Mouse (Mus musculus) midbrain, embryonic 15.5 days (tissue): ENCODE results near the gene Lix1. TPM values are rescaled to one million over a fixed set of nuclear protein-coding genes. Genes with fewer than 3 reads are reported as not detected.

Experiments
- ATAC-seq: fragments of 200-750 bp; cut with Nextera tagmentation; replicated peaks from 2 replicates; pipeline ENCODE4 v1.8.0; 2017; ENCODE audit warnings: moderate TSS enrichment
- H3K27ac ChIP-seq: fragments of 300-500 bp; sonication (generic); 2 replicates; pipeline ENCODE4 v1.5.1; 2015; ENCODE audit warnings: mild to moderate bottlenecking, inconsistent platforms
- H3K27me3 ChIP-seq: fragments of 300-500 bp; sonication (generic); replicated peaks from 2 replicates; pipeline ENCODE4 v1.6.1; 2015; ENCODE audit warnings: inconsistent platforms
- H3K36me3 ChIP-seq: fragments of 300-500 bp; sonication (generic); replicated peaks from 2 replicates; pipeline ENCODE4 v1.6.1; 2015; ENCODE audit warnings: inconsistent platforms
- H3K4me1 ChIP-seq: fragments of 300-500 bp; sonication (generic); 2 replicates; pipeline ENCODE4 v1.6.1; 2015; ENCODE audit warnings: inconsistent platforms
- H3K4me2 ChIP-seq: fragments of 300-500 bp; sonication (generic); 2 replicates; pipeline ENCODE4 v1.6.1; 2015; ENCODE audit warnings: inconsistent platforms, mild to moderate bottlenecking, moderate library complexity
- H3K4me3 ChIP-seq: fragments of 300-500 bp; sonication (generic); 2 replicates; pipeline ENCODE4 v1.5.1; 2015; ENCODE audit warnings: mild to moderate bottlenecking, inconsistent platforms
- H3K9ac ChIP-seq: fragments of 300-500 bp; sonication (generic); 2 replicates; pipeline ENCODE4 v1.6.1; 2015; ENCODE audit warnings: mild to moderate bottlenecking, inconsistent platforms
- H3K9me3 ChIP-seq: fragments of 300-500 bp; sonication (generic); 2 replicates; pipeline ENCODE4 v1.6.1; 2016; ENCODE audit warnings: inconsistent platforms
- WGBS: fragments of 180-500 bp; shearing (Covaris S2); methylation state at CpG from one replicate; pipeline ENCODE4 v1.1.7; 2015; ENCODE audit warnings: mixed read lengths; 5-methylcytosine and 5-hydroxymethylcytosine counted together
- polyA plus RNA-seq: library from polyadenylated mRNA; unstranded; fragments of >200 nt; fragmentation: Nextera tagmentation; extraction: Ambion mirVana; gene quantifications from 2 replicates; pipeline ENCODE4 v1.2.1, GENCODE M21; 2015

The Lix1 gene
- polyA plus RNA-seq, 1 experiment from 2014 or later = 10.0 TPM

DNA sequence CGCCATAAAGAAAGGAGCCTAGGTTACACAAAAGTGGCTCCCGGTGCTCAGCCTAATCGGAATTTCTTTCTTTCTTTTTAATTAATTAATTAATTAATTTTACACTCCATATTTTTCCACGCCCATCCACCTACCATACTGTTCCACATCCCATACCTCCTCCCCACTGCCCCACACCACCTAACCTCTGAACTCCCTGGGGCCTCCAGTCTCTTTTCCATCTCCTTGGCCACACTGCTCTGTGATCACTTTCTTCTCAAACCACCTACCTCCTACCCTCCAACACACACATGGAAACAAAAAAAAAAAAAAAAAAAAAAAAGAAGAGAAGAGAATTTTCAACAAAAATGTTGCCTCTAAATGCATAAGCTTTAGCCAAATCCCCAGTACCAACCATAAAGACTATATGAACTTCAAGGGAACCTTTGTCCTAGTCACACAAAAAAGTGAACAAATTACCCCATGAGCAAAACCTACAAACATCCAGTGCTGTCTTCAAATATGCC, 22.9 kb downstream of the Lix1 start:
- 12% methylated on average over 4 of the region's 4 CpGs for WGBS
- H3K36me3 ChIP-seq = no peaks in the 10 kb centered on the region
- H3K4me1 ChIP-seq = peaks cover 5% of the 10 kb centered on the region; the same call in 1 of the 2 replicates

DNA sequence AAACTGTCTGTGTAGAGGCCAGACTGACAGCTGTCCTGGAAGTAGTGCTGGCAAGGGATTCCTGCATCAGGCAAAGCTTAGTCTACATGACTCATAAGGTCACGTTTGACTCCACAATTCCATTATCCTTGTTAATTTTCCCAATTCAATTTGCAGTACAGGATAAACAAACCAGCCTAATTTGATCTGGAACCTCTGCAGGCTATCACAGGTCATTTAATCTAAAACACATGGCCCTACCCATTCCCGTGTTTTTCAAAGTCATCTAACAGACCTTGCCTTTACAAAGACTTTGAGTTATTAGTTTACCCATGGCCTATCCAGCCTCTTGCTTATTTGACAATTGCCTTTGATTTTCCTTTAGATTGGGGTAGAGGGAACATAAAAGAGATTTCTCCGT, 23.4 kb downstream of the Lix1 start:
- WGBS = 47% methylated on average over 3 of the region's 3 CpGs
- H3K4me2 ChIP-seq = no peak overlapping the region

More for the DNA sequence above, 22.9 kb downstream of the Lix1 start:
- Histone ChIP-seq H3K4me3 (no peak overlapping the region), H3K27me3 (no peaks in the 10 kb centered on the region), H3K27ac (no peak overlapping the region), H3K9me3 (no peaks in the 10 kb centered on the region), H3K4me2 (no peak overlapping the region), H3K9ac (no peak overlapping the region)
- 0 out of 2 replicates have a peak, but pooled peaks have one; percentile 56 for ATAC-seq

DNA sequence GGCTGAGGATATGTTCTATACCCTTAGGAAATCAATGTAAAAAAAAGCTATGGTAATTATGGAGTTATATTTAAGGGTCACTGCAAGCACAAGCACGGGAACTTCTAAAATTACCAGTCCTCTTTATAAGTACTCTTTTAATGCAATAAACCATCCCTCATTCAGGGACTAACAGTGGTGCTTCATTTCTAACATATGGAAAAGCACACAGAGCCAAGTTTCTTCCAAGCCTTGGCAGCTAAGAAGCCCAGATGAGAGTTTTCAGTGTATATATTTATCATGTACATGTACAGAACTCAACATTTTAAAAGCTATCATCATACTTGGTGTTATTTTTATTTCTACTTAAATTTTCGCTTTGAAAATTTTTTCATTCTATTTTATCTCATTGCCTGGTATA, 26.4 kb downstream of the Lix1 start:
- Histone ChIP-seq H3K4me1 (peaks cover 5% of the 10 kb centered on the region; the same call in 1 of the 2 replicates), H3K4me3 (no peak overlapping the region), H3K27ac (no peak overlapping the region), H3K36me3 (no peaks in the 10 kb centered on the region), H3K27me3 (no peaks in the 10 kb centered on the region), H3K4me2 (no peak overlapping the region), H3K9ac (no peak overlapping the region), H3K9me3 (no peaks in the 10 kb centered on the region)
- 90% methylated on average over 2 of the region's 2 CpGs for WGBS
- no peak for ATAC-seq

More for the DNA sequence above, 23.4 kb downstream of the Lix1 start:
- Histone ChIP-seq H3K4me3 (no peak overlapping the region), H3K27me3 (no peaks in the 10 kb centered on the region), H3K27ac (no peak overlapping the region), H3K9me3 (no peaks in the 10 kb centered on the region), H3K36me3 (no peaks in the 10 kb centered on the region), H3K4me1 (peaks cover 5% of the 10 kb centered on the region; the same call in 1 of the 2 replicates), H3K9ac (no peak overlapping the region)
- no peak for ATAC-seq

DNA sequence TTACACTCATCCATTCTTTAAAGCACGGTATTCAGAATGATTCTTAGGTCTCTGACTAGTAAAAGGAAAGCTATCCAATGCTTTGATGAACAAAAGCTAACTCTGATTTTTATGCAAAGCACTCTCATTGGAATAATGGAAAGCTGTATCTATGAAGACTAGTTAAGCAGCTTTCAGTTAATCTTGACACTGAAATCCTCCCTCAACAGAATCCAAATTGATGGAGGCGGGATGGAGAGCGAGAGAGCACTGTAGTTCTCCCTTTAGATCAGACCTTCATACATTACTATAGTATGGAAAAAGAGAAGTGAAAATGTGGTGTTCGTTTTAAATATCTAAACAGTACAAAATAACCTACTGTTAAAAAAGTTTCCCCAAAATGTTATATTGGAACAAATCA, 31.2 kb downstream of the Lix1 start:
- no peak overlapping the region for H3K27ac ChIP-seq
- no peak overlapping the region for H3K4me2 ChIP-seq
- no peaks in the 10 kb centered on the region for H3K36me3 ChIP-seq
- no peaks in the 10 kb centered on the region for H3K9me3 ChIP-seq
- no peak overlapping the region for H3K4me3 ChIP-seq
- H3K27me3 ChIP-seq = no peaks in the 10 kb centered on the region
- ATAC-seq = 0 out of 2 replicates have a peak, but pooled peaks have one; percentile 30
- 28% methylated on average over 4 of the region's 4 CpGs for WGBS
- no peak overlapping the region for H3K9ac ChIP-seq
- H3K4me1 ChIP-seq = no peaks in the 10 kb centered on the region

DNA sequence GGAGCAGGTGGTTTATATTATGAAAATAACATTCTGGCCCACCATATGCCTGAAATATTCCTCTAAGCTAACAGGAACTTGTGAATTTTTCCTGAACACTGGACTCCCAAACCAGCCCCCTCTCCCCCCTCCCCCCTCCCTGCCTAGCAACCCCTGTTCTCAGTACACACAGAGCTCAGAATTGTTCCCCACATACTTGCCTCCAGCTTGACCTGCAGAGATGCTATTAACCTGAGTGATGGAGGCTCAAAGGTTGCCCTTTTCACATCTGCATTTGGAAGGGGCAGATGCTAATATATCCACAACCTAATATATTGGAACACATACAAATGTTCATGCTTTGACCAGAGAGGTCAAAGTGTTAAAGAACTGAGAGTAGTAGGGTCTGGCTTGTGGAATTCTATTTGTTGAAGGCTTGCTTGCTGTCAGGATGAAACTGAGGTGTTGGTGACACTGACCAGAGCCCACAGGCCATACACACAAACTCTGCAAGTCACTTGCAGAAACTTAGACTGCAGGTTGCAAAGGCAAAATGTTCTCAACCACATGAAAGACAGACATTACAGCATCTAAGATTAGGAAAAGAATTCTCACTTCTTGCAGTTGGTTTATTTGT, 36.2 kb downstream of the Lix1 start:
- Histone ChIP-seq H3K9me3 (no peaks in the 10 kb centered on the region), H3K4me1 (0 out of 2 replicates have a peak, but pooled peaks cover 8% of the 10 kb centered on the region), H3K36me3 (no peaks in the 10 kb centered on the region), H3K9ac (no peak overlapping the region), H3K4me3 (no peak overlapping the region), H3K4me2 (no peak overlapping the region), H3K27me3 (no peaks in the 10 kb centered on the region), H3K27ac (no peak overlapping the region)
- no peak for ATAC-seq

DNA sequence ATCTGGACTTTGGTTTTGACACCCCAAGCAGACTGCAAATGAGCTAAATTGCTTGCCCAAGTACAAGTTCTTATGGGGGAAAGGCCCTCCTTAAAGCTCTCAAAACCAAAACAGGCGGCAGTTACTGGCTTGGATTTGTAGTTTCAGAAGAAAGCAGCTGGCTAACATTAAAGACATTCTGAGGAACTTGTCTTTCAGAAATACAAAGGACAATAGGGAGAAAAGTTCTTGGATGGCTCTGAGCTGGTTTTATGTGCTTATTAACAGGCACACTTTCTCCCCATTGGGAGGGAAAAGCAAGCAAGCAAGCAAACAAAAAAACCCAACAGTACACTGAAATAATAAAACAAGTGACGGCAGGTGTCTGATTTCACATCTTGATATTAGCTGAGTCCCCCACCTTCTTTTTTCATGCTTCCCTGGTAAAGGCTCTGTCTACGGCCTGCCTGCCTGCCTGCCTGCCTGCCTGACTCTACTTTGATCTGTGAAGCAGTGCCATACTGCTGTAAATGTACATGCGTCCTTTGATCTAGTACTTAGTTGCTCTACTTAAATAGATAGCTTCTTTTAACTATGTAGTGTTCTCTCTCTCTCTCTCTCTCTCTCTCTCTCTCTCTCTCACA, 39.5 kb downstream of the Lix1 start:
- ATAC-seq = 0 out of 2 replicates have a peak, but pooled peaks have one; percentile 56
- Histone ChIP-seq H3K27me3 (no peaks in the 10 kb centered on the region), H3K4me3 (no peak overlapping the region), H3K36me3 (no peaks in the 10 kb centered on the region), H3K4me2 (no peak overlapping the region), H3K9me3 (no peaks in the 10 kb centered on the region), H3K4me1 (0 out of 2 replicates have a peak, but pooled peaks cover 8% of the 10 kb centered on the region), H3K9ac (no peak overlapping the region), H3K27ac (no peak overlapping the region)
- WGBS = 20% methylated on average over 4 of the region's 4 CpGs

DNA sequence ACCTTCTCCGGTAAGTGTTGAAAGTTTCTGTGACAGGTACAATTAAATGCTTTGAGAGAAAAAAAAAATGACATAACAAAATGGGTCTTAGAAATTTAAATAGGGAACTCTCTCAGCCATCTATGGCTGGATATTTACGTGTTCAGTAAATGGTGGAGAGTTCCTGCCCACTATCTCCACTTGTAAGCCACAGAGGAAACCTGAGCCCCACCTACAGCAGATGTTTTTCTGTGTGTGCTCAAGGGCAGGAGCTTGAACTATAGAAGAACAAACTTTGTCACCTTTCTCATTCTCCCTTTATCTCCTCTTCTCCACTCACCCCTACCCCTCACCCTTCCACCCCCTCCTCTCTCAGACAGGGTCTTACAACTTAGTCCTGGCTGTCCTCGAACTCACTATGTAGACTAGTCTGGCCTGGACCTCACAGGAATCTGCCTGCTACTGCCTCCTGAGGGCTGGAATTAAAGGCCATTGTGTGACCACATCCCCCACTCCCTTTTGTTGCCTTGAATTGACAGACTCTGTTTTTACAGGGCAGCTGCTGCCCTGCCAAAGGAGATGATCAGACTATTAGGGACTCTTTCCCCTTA, 41.9 kb downstream of the Lix1 start:
- 93% methylated on average over 3 of the region's 3 CpGs for WGBS
- H3K27me3 ChIP-seq = no peaks in the 10 kb centered on the region
- no peak overlapping the region for H3K27ac ChIP-seq
- H3K4me2 ChIP-seq = no peak overlapping the region
- H3K36me3 ChIP-seq = no peaks in the 10 kb centered on the region
- peaks cover 15% of the 10 kb centered on the region for H3K4me1 ChIP-seq
- no peak overlapping the region for H3K9ac ChIP-seq
- no peak for ATAC-seq
- no peak overlapping the region for H3K4me3 ChIP-seq
- no peaks in the 10 kb centered on the region for H3K9me3 ChIP-seq

DNA sequence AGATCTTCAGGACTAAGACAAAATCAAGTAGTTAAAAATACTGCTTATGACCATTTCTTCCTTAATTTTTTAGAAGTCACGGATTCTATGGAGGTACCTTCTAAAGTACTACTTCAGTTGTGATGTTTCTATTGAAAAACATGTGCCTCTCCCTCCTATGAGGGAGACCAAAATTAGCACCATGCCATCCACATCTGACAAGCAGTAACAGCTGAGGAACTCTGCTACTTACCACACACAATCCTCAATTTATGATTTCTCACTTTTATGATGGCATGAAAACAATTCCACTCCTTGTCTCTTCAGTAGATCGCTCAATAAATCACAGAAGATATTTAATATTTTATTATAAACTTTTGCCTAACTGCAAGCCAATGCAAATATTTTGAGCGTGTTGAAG, 44.2 kb downstream of the Lix1 start:
- no peak overlapping the region for H3K4me3 ChIP-seq
- H3K4me1 ChIP-seq = peaks cover 14% of the 10 kb centered on the region
- no peaks in the 10 kb centered on the region for H3K36me3 ChIP-seq
- no peaks in the 10 kb centered on the region for H3K9me3 ChIP-seq
- ATAC-seq = no peak
- no peaks in the 10 kb centered on the region for H3K27me3 ChIP-seq
- no peak overlapping the region for H3K4me2 ChIP-seq
- no peak overlapping the region for H3K9ac ChIP-seq
- WGBS = 96% methylated on average over 3 of the region's 3 CpGs
- no peak overlapping the region for H3K27ac ChIP-seq

DNA sequence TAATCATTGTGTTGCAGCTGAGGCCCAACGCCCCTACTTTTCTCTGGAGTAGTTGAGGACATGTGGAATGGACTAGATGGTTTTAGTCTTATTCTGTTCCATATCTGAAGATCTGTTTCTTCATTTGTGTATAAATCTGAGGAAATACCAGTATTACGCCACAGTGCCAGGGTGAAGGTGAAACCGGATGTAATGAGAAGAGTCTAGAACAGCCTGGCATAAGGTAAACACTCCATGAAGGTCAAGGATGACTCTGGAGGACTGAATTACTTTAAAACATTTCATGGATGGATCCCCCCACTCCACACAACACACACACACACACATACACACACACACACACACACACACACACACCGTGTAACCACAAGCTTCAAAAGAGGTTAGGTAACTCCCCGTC, 45.3 kb downstream of the Lix1 start:
- H3K36me3 ChIP-seq = no peaks in the 10 kb centered on the region
- H3K27ac ChIP-seq = no peak overlapping the region
- peaks cover 10% of the 10 kb centered on the region for H3K4me1 ChIP-seq
- peak; percentile 35; the same call in 1 of the 2 replicates for ATAC-seq
- no peak overlapping the region for H3K9ac ChIP-seq
- WGBS = 78% methylated on average over 5 of the region's 5 CpGs
- H3K27me3 ChIP-seq = no peaks in the 10 kb centered on the region
- no peak overlapping the region for H3K4me2 ChIP-seq
- H3K4me3 ChIP-seq = no peak overlapping the region
- H3K9me3 ChIP-seq = no peaks in the 10 kb centered on the region

DNA sequence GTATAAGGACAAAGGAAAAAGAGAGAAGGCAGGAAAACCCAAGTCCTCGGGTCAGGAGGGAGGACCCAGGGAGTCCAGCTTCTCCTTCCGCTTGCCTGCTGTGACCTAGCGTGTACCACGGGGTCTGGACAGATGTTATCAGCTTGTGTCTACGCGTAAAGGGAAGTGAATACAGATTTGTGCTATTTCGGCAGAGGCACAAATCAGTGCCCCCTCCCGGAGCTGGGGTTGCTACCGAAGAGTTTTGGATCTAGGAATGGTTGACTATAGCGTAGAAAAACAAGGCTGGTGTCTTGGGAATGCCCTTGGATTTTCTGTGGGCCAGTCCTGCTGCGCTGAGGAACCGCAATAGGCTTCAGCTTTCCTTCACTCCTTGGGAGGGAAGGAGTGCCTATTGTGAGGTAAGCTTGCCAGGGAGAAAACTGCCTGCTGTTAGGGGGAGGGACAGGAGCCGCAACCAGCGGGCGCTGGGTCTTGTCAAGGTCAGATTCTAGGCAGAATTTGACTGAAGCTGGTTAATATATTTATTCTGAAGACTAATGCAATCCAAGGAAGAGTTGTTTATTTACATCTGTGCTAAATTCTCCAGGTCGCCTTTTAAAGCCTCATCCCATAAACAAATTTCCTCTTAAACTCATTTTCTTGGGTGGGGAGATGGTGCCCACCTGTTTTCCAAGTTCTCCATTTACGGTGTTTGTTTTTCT, 46.4 kb downstream of the Lix1 start:
- Histone ChIP-seq H3K9me3 (no peaks in the 10 kb centered on the region), H3K36me3 (no peaks in the 10 kb centered on the region), H3K27me3 (no peaks in the 10 kb centered on the region), H3K4me3 (peak overlapping the region; percentile 43), H3K4me1 (peaks cover 10% of the 10 kb centered on the region), H3K9ac (peak overlapping the region; percentile 44), H3K4me2 (peak overlapping the region; percentile 65), H3K27ac (peak overlapping the region; percentile 71)
- peak; percentile 92 for ATAC-seq
- 2% methylated on average over 17 of the region's 17 CpGs for WGBS

DNA sequence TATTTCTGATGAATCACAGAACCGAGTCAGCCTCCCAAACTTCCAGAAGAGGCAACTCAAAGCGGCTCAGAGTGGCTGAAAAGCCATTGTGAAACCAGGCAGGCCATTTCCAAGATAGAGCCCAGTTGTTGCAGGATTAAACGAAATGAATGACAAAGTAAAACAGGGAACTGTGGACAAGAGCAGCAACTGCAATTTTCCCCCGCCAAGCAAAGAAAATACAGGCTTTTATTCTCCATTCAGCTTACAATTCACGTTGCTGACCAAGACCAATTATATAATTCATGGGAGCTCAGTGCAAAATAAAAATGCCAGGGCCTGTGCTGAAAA, 46.9 kb downstream of the Lix1 start:
- Histone ChIP-seq H3K4me1 (peaks cover 10% of the 10 kb centered on the region), H3K4me2 (peak overlapping the region; percentile 65), H3K9me3 (no peaks in the 10 kb centered on the region), H3K4me3 (peak overlapping the region; percentile 43), H3K27me3 (no peaks in the 10 kb centered on the region), H3K9ac (peak overlapping the region; percentile 44), H3K27ac (peak overlapping the region; percentile 71), H3K36me3 (no peaks in the 10 kb centered on the region)
- 4% methylated on average over 5 of the region's 5 CpGs for WGBS
- peak; percentile 41; the same call in 1 of the 2 replicates for ATAC-seq

DNA sequence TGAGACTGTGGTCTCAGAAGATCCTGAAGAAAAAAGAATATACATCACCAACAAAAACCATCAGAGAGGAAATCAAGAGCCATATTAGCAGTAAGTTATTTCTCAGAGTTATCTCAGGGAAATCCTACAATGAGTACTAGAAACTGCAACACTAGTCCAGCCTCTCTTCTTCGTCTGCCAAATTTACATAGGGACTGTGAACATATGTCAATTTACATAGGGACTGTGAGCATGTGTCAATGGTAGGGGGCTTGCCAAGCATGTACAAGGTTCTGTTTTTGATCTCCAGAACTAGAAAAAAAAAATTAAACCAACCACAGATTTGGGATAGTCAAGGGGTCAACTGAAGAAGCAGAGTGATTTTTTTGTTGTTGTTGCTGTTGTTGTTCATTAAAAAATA, 48.6 kb downstream of the Lix1 start:
- Histone ChIP-seq H3K27ac (no peak overlapping the region), H3K9ac (no peak overlapping the region), H3K27me3 (no peaks in the 10 kb centered on the region), H3K4me1 (peaks cover 10% of the 10 kb centered on the region), H3K4me3 (no peak overlapping the region), H3K4me2 (no peak overlapping the region), H3K36me3 (no peaks in the 10 kb centered on the region), H3K9me3 (no peaks in the 10 kb centered on the region)
- ATAC-seq = no peak
- 63% methylated on average over 1 of the region's 1 CpGs for WGBS
